Mouse (Mus musculus) right cerebral cortex, adult 2 months (tissue): ENCODE measurements around the gene Ska2.

Experiments
- DNase-seq, 2 experiments: peaks; one replicate each; pipeline ENCODE4 v3.0.0; 2021 to 2022; ENCODE audit warnings: low spot score in 2 of 2

Gene Ska2

GRCm38 (mm10) chr11:87173625-87174024 is 64.6 kb downstream of the Ska2 start:
- no peak for DNase-seq
